Mouse (Mus musculus): Measurements from ENCODE around the gene Tepp. TPM values are rescaled to one million over a fixed set of nuclear protein-coding genes. Genes with fewer than 3 reads are reported as not detected.

The Tepp gene
- polyA plus RNA-seq, 1 experiment from 2014 or later = not detected

GRCm38 (mm10) chr8:95324646-95325045 lies 14.3 kb downstream of the Tepp start:
- Histone ChIP-seq H3K9me3 (ENCODE audit: control insufficient read depth, low read length) (no peaks in the 10 kb centered on the region), H3K27me3 (ENCODE audit: control insufficient read depth, insufficient read depth, low read length) (peaks cover 6% of the 10 kb centered on the region; the same call in 1 of the 2 replicates), H3K27ac (ENCODE audit: low read depth, low read length) (no peak overlapping the region), H3K4me3 (ENCODE audit: low read depth, low read length) (no peak overlapping the region), H3K9ac (ENCODE audit: low read length) (no peak overlapping the region), H3K4me1 (ENCODE audit: control insufficient read depth, insufficient read depth, low read length) (peaks cover 3% of the 10 kb centered on the region; the same call in 1 of the 2 replicates), H3K36me3 (ENCODE audit: control insufficient read depth, insufficient read depth, low read length) (peaks cover 41% of the 10 kb centered on the region), H3K4me2 (ENCODE audit: low read depth) (no peak overlapping the region)
- DNase-seq (ENCODE audit: low spot score) (no peak), ATAC-seq (ENCODE audit: insufficient read depth, low FRiP score, low TSS enrichment) (no peak)
- whole genome bisulfite sequencing = 71% methylated on average over 5 of the region's 5 CpGs

- Histone ChIP-seq H3K4me1 (ENCODE audit: control insufficient read depth, insufficient read depth, low read length) (peaks cover 9% of the 10 kb centered on the region), H3K27ac (ENCODE audit: low read depth, low read length) (no peak overlapping the region), H3K4me2 (ENCODE audit: low read depth) (no peak overlapping the region), H3K27me3 (ENCODE audit: control insufficient read depth, insufficient read depth, low read length) (no peaks in the 10 kb centered on the region), H3K4me3 (ENCODE audit: low read depth, low read length) (no peak overlapping the region), H3K9ac (ENCODE audit: low read length) (no peak overlapping the region), H3K9me3 (ENCODE audit: control insufficient read depth, low read length) (no peaks in the 10 kb centered on the region), H3K36me3 (ENCODE audit: control insufficient read depth, insufficient read depth, low read length) (peaks cover 41% of the 10 kb centered on the region)
- no peak for DNase-seq (ENCODE audit: low spot score)
- WGBS = 87% methylated on average over 5 of the region's 5 CpGs
- ATAC-seq (ENCODE audit: insufficient read depth, low FRiP score, low TSS enrichment) = no peak
Measured at GRCm38 (mm10) chr8:95326822-95327221, 16.5 kb downstream of the Tepp start.

GRCm38 (mm10) chr8:95327866-95328465 lies 17.6 kb downstream of the Tepp start:
- Histone ChIP-seq H3K4me1 (ENCODE audit: control insufficient read depth, insufficient read depth, low read length) (peaks cover 9% of the 10 kb centered on the region), H3K9ac (ENCODE audit: low read length) (no peak overlapping the region), H3K36me3 (ENCODE audit: control insufficient read depth, insufficient read depth, low read length) (peaks cover 41% of the 10 kb centered on the region), H3K9me3 (ENCODE audit: control insufficient read depth, low read length) (no peaks in the 10 kb centered on the region), H3K4me3 (ENCODE audit: low read depth, low read length) (no peak overlapping the region), H3K4me2 (ENCODE audit: low read depth) (no peak overlapping the region), H3K27ac (ENCODE audit: low read depth, low read length) (no peak overlapping the region), H3K27me3 (ENCODE audit: control insufficient read depth, insufficient read depth, low read length) (no peaks in the 10 kb centered on the region)
- DNase-seq (ENCODE audit: low spot score) (no peak), ATAC-seq (ENCODE audit: insufficient read depth, low FRiP score, low TSS enrichment) (no peak)
- 86% methylated on average over 46 of the region's 46 CpGs for WGBS

- H3K4me3 ChIP-seq (ENCODE audit: low read depth, low read length) = peak overlapping the region; percentile 90
- no peaks in the 10 kb centered on the region for H3K27me3 ChIP-seq (ENCODE audit: control insufficient read depth, insufficient read depth, low read length)
- peaks cover 9% of the 10 kb centered on the region for H3K4me1 ChIP-seq (ENCODE audit: control insufficient read depth, insufficient read depth, low read length)
- peak overlapping the region; percentile 0; the same call in 1 of the 2 replicates for H3K9ac ChIP-seq (ENCODE audit: low read length)
- peak overlapping the region; percentile 73 for H3K4me2 ChIP-seq (ENCODE audit: low read depth)
- no peak overlapping the region for H3K27ac ChIP-seq (ENCODE audit: low read depth, low read length)
- 84% methylated on average over 1 of the region's 1 CpGs for WGBS
- no peak for ATAC-seq (ENCODE audit: insufficient read depth, low FRiP score, low TSS enrichment)
- no peak for DNase-seq (ENCODE audit: low spot score)
- H3K9me3 ChIP-seq (ENCODE audit: control insufficient read depth, low read length) = no peaks in the 10 kb centered on the region
- peaks cover 31% of the 10 kb centered on the region for H3K36me3 ChIP-seq (ENCODE audit: control insufficient read depth, insufficient read depth, low read length)
Measured at GRCm38 (mm10) chr8:95330367-95330766, 20.0 kb downstream of the Tepp start.

- H3K36me3 ChIP-seq (ENCODE audit: control insufficient read depth, insufficient read depth, low read length) = peaks cover 26% of the 10 kb centered on the region
- peaks cover 9% of the 10 kb centered on the region for H3K4me1 ChIP-seq (ENCODE audit: control insufficient read depth, insufficient read depth, low read length)
- H3K27me3 ChIP-seq (ENCODE audit: control insufficient read depth, insufficient read depth, low read length) = no peaks in the 10 kb centered on the region
- DNase-seq (ENCODE audit: low spot score) = peak; percentile 77
- H3K9me3 ChIP-seq (ENCODE audit: control insufficient read depth, low read length) = no peaks in the 10 kb centered on the region
- peak overlapping the region; percentile 90 for H3K4me3 ChIP-seq (ENCODE audit: low read depth, low read length)
- ATAC-seq (ENCODE audit: insufficient read depth, low FRiP score, low TSS enrichment) = peak; percentile 56
- H3K4me2 ChIP-seq (ENCODE audit: low read depth) = peak overlapping the region; percentile 73
- under 1% methylated on average over 38 of the region's 38 CpGs for WGBS
- H3K9ac ChIP-seq (ENCODE audit: low read length) = peak overlapping the region; percentile 97
- H3K27ac ChIP-seq (ENCODE audit: low read depth, low read length) = peak overlapping the region; percentile 92
Measured at GRCm38 (mm10) chr8:95331156-95331719, 20.9 kb downstream of the Tepp start.

- H3K4me1 ChIP-seq (ENCODE audit: control insufficient read depth, insufficient read depth, low read length) = peaks cover 9% of the 10 kb centered on the region
- no peaks in the 10 kb centered on the region for H3K27me3 ChIP-seq (ENCODE audit: control insufficient read depth, insufficient read depth, low read length)
- peak; percentile 89 for ATAC-seq (ENCODE audit: insufficient read depth, low FRiP score, low TSS enrichment)
- H3K4me3 ChIP-seq (ENCODE audit: low read depth, low read length) = peak within 1 kb of the TSS; percentile 90
- under 1% methylated on average over 58 of the region's 80 CpGs for WGBS
- peak within 1 kb of the TSS; percentile 97 for H3K9ac ChIP-seq (ENCODE audit: low read length)
- peaks cover 21% of the 10 kb centered on the region for H3K36me3 ChIP-seq (ENCODE audit: control insufficient read depth, insufficient read depth, low read length)
- H3K27ac ChIP-seq (ENCODE audit: low read depth, low read length) = peak within 1 kb of the TSS; percentile 92
- peak within 1 kb of the TSS; percentile 73 for H3K4me2 ChIP-seq (ENCODE audit: low read depth)
- DNase-seq (ENCODE audit: low spot score) = peak; percentile 94
- no peaks in the 10 kb centered on the region for H3K9me3 ChIP-seq (ENCODE audit: control insufficient read depth, low read length)
Measured at GRCm38 (mm10) chr8:95331720-95332436, 21.5 kb downstream of the Tepp start, which contains the start of the genes Zfp319 and Usb1. Zfp319 (minus strand) TSS chr8:95331950. Usb1 (plus strand) TSS chr8:95332284.

- Histone ChIP-seq H3K9me3 (ENCODE audit: control insufficient read depth, low read length) (no peaks in the 10 kb centered on the region), H3K27me3 (ENCODE audit: control insufficient read depth, insufficient read depth, low read length) (no peaks in the 10 kb centered on the region), H3K27ac (ENCODE audit: low read depth, low read length) (peak overlapping the region; percentile 92), H3K9ac (ENCODE audit: low read length) (peak overlapping the region; percentile 97), H3K4me3 (ENCODE audit: low read depth, low read length) (peak overlapping the region; percentile 90), H3K4me1 (ENCODE audit: control insufficient read depth, insufficient read depth, low read length) (peaks cover 9% of the 10 kb centered on the region), H3K36me3 (ENCODE audit: control insufficient read depth, insufficient read depth, low read length) (peaks cover 16% of the 10 kb centered on the region), H3K4me2 (ENCODE audit: low read depth) (peak overlapping the region; percentile 73)
- DNase-seq (ENCODE audit: low spot score) (no peak), ATAC-seq (ENCODE audit: insufficient read depth, low FRiP score, low TSS enrichment) (peak; percentile 23; the same call in 1 of the 2 replicates)
- 31% methylated on average over 21 of the region's 21 CpGs for WGBS
Measured at GRCm38 (mm10) chr8:95332437-95333199, 22.3 kb downstream of the Tepp start.

- Histone ChIP-seq H3K27ac (ENCODE audit: low read depth, low read length) (no peak overlapping the region), H3K9me3 (ENCODE audit: control insufficient read depth, low read length) (no peaks in the 10 kb centered on the region), H3K4me3 (ENCODE audit: low read depth, low read length) (no peak overlapping the region), H3K4me1 (ENCODE audit: control insufficient read depth, insufficient read depth, low read length) (no peaks in the 10 kb centered on the region), H3K9ac (ENCODE audit: low read length) (no peak overlapping the region), H3K4me2 (ENCODE audit: low read depth) (no peak overlapping the region), H3K27me3 (ENCODE audit: control insufficient read depth, insufficient read depth, low read length) (no peaks in the 10 kb centered on the region), H3K36me3 (ENCODE audit: control insufficient read depth, insufficient read depth, low read length) (no peaks in the 10 kb centered on the region)
- no peak for ATAC-seq (ENCODE audit: insufficient read depth, low FRiP score, low TSS enrichment)
- no peak for DNase-seq (ENCODE audit: low spot score)
- 91% methylated on average over 1 of the region's 1 CpGs for WGBS
Measured at GRCm38 (mm10) chr8:95335706-95336105, 25.3 kb downstream of the Tepp start.

Measured in neural tube, embryonic 11.5 days (tissue).